Mouse (Mus musculus) granulocyte monocyte progenitor cell, adult 5-6 weeks (primary cell): ENCODE data around the gene 1700017N19Rik. TPM values are rescaled to one million over a fixed set of nuclear protein-coding genes. Genes with fewer than 3 reads are reported as not detected.

Source experiments
- ATAC-seq: replicated peaks from 2 replicates; pipeline ENCODE4 v1.8.0; 2016; ENCODE audit warnings: mild to moderate bottlenecking, moderate TSS enrichment, inconsistent platforms; ENCODE audit not compliant: poor library complexity, severe bottlenecking
- total RNA-seq, 2 experiments: library from RNA; stranded (forward) in 1 of 2; stranded (reverse) in 1 of 2; fragments of 200-712, 200-1000 nt in 1 of 2; fragments of >200 nt in 1 of 2; fragmentation: Nextera tagmentation in 1 of 2; gene quantifications; 2 replicates each; pipeline ENCODE4 v1.2.3; 2014 to 2017

1700017N19Rik gene
- total RNA-seq, 2 experiments from 2014 or later = not detected

- peak; percentile 89 for ATAC-seq
Measured at GRCm38 (mm10) chr10:100654183-100654582, 63.9 kb downstream of the 1700017N19Rik start.

DNA sequence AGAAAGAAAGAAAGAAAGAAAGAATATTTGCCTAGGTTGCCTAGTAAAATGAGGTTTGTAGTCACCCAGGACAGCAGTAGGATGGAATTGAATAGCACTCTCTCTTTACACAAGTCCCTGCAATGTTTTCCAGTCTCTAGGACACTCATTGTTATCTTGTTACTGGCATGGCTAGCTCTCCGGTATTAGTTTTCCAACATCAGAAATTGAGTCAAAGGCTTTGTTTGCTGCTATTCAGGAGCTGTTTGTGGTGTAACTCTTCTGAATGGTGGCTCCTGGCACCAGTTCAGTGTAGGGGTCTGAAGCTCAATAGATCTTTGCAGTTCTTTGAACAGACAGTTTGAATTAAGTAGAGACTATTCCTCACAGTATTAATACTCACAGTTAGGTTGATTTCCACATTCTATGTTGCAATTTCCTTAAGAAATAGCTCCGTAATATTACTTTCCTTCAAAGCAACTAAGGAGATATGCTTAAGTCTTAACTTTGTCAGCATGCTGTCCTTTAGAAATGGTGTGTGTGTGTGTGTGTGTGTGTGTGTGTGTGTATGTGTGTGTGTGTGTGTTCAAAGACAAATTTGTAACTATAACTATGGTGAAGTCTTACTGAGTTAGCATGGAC lies 71.8 kb downstream of the 1700017N19Rik start:
- peak; percentile 90 for ATAC-seq

Other genes starting within 250 kb of the 1700017N19Rik start
- not detected in 2 replicates for gene Gm4302, start 249.6 kb upstream of the 1700017N19Rik start, total RNA-seq (2014; fragmentation: Nextera tagmentation)
- not detected in 2 replicates for gene Gm4302, start 249.6 kb upstream of the 1700017N19Rik start, total RNA-seq (2017)
- gene Gm4303, start 244.5 kb upstream of the 1700017N19Rik start, total RNA-seq (2014; fragmentation: Nextera tagmentation) = not detected in 2 replicates
- gene Gm4303, start 244.5 kb upstream of the 1700017N19Rik start, total RNA-seq (2017) = not detected in 2 replicates
- not detected in 2 replicates for gene Gm4305, start 239.4 kb upstream of the 1700017N19Rik start, total RNA-seq (2014; fragmentation: Nextera tagmentation)
- gene Gm4305, start 239.4 kb upstream of the 1700017N19Rik start, total RNA-seq (2017) = not detected in 2 replicates
- not detected in 2 replicates for gene Gm4307, start 229.1 kb upstream of the 1700017N19Rik start, total RNA-seq (2014; fragmentation: Nextera tagmentation)
- not detected in 2 replicates for gene Gm4307, start 229.1 kb upstream of the 1700017N19Rik start, total RNA-seq (2017)
- gene Gm4312, start 207.9 kb upstream of the 1700017N19Rik start, total RNA-seq (2014; fragmentation: Nextera tagmentation) = not detected in 2 replicates
- not detected in 2 replicates for gene Gm4312, start 207.9 kb upstream of the 1700017N19Rik start, total RNA-seq (2017)
- 10.6 and 15.8 TPM in 2 replicates for gene Tmtc3, start 103.1 kb upstream of the 1700017N19Rik start, total RNA-seq (2014; fragmentation: Nextera tagmentation)
- 7.8 and 8.0 TPM in 2 replicates for gene Tmtc3, start 103.1 kb upstream of the 1700017N19Rik start, total RNA-seq (2017)
- gene Cep290, start 102.9 kb upstream of the 1700017N19Rik start, total RNA-seq (2014; fragmentation: Nextera tagmentation) = 16.8 and 22.8 TPM in 2 replicates
- 12.6 and 22.3 TPM in 2 replicates for gene Cep290, start 102.9 kb upstream of the 1700017N19Rik start, total RNA-seq (2017)
- gene 4930430F08Rik, start 61 bp upstream of the 1700017N19Rik start, total RNA-seq (2014; fragmentation: Nextera tagmentation) = 8.7 and 9.5 TPM in 2 replicates
- gene 4930430F08Rik, start 61 bp upstream of the 1700017N19Rik start, total RNA-seq (2017) = 9.4 and 16.4 TPM in 2 replicates